Mouse (Mus musculus): ENCODE results near the gene Cilp2.

DNA sequence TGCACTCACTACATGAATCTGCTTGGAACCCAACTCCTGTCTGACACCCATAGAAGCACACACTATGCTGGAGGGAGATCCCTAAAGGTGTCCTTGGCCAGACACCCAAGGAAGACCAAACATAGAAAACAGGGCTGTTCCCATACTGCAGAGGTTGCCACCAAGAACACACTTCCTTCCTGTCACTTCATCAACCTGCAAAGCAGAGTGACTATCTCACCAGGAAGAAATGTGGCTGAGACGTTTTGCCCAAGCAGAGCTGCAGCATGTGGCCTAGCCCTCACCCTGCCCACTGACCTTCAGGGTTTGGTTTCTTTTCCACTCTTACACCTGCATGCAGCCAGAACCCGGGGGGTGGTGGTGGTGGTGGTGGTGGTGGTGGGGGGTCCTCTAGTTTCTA lies 46.3 kb upstream of the Cilp2 start:
- TF ChIP-seq CTCF (IDR thresholded peaks at IDR 0.05; ENCODE audit: control insufficient read depth, insufficient read depth, insufficient replicate concordance, low read depth, low read length) = no peak
- TF ChIP-seq POLR2A (IDR thresholded peaks at IDR 0.05; ENCODE audit: control insufficient read depth, low read depth, low read length) = no peak
